Mouse (Mus musculus): ENCODE data around the gene Pctp.

Gene Pctp

GRCm38 (mm10) chr11:90006111-90006510, 3.4 kb upstream of the Pctp start:
- DNase-seq, result no peak

- DNase-seq, result no peak
Measured at GRCm38 (mm10) chr11:90003386-90003785, 692 bp upstream of the Pctp start.

- no peak for DNase-seq
Measured at GRCm38 (mm10) chr11:90002987-90003348, 274 bp upstream of the Pctp start.

GRCm38 (mm10) chr11:90001396-90002230, 1.1 kb downstream of the Pctp start:
- DNase-seq, result no peak

GRCm38 (mm10) chr11:90000666-90001065, 2.0 kb downstream of the Pctp start:
- no peak for DNase-seq

- DNase-seq, result no peak
Measured at GRCm38 (mm10) chr11:89998996-89999770, 3.5 kb downstream of the Pctp start.

- peak; percentile 48 to 65 for DNase-seq
Measured at GRCm38 (mm10) chr11:89996856-89997255, 5.8 kb downstream of the Pctp start.

- DNase-seq, result no peak
Measured at GRCm38 (mm10) chr11:89996406-89996805, 6.3 kb downstream of the Pctp start.

GRCm38 (mm10) chr11:89995596-89995995, 7.1 kb downstream of the Pctp start:
- DNase-seq, result no peak

GRCm38 (mm10) chr11:89994706-89995105, 8.0 kb downstream of the Pctp start:
- peak in 1 of 2 experiments; percentile 35 for DNase-seq

GRCm38 (mm10) chr11:89991661-89992060, 11.0 kb downstream of the Pctp start:
- no peak for DNase-seq

- peak; percentile 72 to 83 for DNase-seq
Measured at GRCm38 (mm10) chr11:89988936-89989589, 13.6 kb downstream of the Pctp start.

GRCm38 (mm10) chr11:89986516-89986915, 16.2 kb downstream of the Pctp start:
- no peak for DNase-seq

GRCm38 (mm10) chr11:89985200-89986187, 17.2 kb downstream of the Pctp start:
- no peak for DNase-seq

GRCm38 (mm10) chr11:89984436-89984835, 18.3 kb downstream of the Pctp start:
- no peak for DNase-seq

GRCm38 (mm10) chr11:89982918-89983317, 19.8 kb downstream of the Pctp start:
- DNase-seq, result no peak

- DNase-seq, result no peak
Measured at GRCm38 (mm10) chr11:89980106-89980505, 22.6 kb downstream of the Pctp start.

- DNase-seq, result no peak
Measured at GRCm38 (mm10) chr11:89978914-89979818, 23.5 kb downstream of the Pctp start.

GRCm38 (mm10) chr11:89978353-89978831, 24.3 kb downstream of the Pctp start:
- peak; percentile 66 to 82 for DNase-seq

- no peak for DNase-seq
Measured at GRCm38 (mm10) chr11:89977746-89978352, 24.8 kb downstream of the Pctp start.

All from kidney, postnatal 25 days (tissue).